Mouse (Mus musculus) cerebellum, adult 2 months (tissue): ENCODE measurements around the gene Trappc10.

Experiments used
- CTCF ChIP-seq: fragments of 200-500 bp; IDR thresholded peaks from 2 replicates; pipeline ENCODE4 v1.5.1; 2011; ENCODE audit warnings: low read depth, mild to moderate bottlenecking, control low read depth, low read length, moderate library complexity, borderline replicate concordance; ENCODE audit not compliant: insufficient read depth
- POLR2A ChIP-seq: fragments of 200-500 bp; IDR thresholded peaks from 2 replicates; pipeline ENCODE4 v1.6.1; 2011; ENCODE audit warnings: low read length, control low read depth, borderline replicate concordance; ENCODE audit not compliant: insufficient read depth

DNA sequence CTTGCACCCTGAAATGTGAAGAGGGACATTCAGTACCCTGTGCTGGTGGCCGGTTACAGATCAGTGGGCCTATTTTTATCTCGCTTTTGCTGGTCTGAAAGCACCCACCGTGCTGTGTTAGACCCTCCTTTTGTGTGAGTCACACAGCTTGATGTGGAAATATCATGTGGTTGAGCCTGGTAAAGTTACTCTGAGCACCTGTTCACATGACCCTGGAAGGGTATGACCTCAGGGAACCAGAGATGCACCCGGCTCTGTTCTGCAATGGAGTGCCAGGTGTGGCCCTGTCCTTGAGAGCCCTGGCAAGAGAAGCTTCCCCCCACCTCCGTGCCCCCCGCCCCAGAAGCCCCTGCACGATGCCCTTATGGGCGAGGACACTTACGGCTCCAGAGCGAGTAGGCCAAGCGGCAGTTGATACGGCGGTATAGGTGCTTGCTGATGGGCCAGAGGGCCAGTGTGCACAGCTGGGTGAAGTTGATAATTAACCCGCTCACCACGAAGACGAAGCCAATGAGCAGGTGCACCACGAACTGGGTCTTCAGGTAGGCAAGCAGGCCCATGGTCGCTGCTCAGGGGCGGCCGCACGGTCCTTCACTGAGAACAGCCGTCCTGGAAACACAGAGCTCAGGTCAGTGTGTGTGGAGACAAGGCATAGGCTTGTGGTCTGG, 43.2 kb upstream of the Trappc10 start:
- TF ChIP-seq CTCF (no peak), POLR2A (no peak)
